Mouse (Mus musculus) adrenal gland, adult 2 months (tissue): Measurements from ENCODE around the gene Tmem132b. TPM values are rescaled to one million over a fixed set of nuclear protein-coding genes. Genes with fewer than 3 reads are reported as not detected.
A peak's percentile ranks its signal among the peaks of the same experiment; 100 is the strongest.

ENCODE experiments used
- DNase-seq: peaks from one replicate; pipeline ENCODE4 v3.0.0; 2021
- polyA plus RNA-seq: library from polyadenylated mRNA; depleted of rRNA; stranded (reverse); fragments of >200 nt; gene quantifications from 2 replicates; pipeline ENCODE4 v1.2.3, GENCODE M21; 2012
- total RNA-seq, 2 experiments: library from RNA; stranded (reverse); gene quantifications; 2 replicates each; pipeline ENCODE4 v1.2.3; 2021

The Tmem132b gene
- total and polyA plus RNA-seq, 3 experiments: 0.26 to 1.7 (median 1.5) TPM

DNA sequence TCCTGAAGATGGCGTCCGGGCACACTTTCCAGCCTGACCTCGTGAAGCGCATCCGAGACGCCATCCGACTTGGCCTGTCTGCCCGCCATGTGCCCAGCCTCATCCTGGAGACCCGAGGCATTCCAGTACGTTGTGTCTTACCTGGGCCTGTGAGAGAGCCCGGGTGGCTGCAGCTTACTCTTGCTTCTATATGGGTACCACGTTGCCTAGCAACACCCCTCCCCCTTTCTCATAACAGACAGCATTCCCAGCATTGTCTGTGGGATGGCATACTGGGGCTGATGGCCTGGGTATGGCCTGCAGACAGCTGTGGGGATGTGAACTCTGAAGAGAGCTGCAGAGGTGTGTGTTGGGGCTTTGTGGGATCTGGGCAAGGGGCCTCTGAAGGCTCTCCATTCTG lies 16.6 kb upstream of the Tmem132b start:
- DNase-seq: no peak

DNA sequence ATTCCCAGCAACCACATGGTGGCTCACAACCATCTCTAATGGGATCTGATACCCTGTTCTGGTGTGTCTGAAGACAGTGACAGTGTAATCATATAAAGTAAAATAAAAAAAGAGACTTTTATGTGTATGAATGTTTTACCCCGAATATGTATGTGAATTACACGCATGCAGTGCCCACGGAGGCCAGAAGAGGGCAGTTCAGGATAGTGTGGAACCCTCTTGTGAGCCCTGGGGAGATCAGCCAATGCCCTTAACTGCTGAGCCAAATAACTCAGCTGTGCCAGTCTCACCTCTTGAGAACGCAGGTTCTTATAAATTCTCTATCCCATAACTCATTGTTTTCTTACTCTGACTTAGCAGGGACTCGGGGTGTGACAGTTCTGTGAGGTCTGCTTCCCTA lies 12.9 kb upstream of the Tmem132b start:
- DNase-seq: no peak

DNA sequence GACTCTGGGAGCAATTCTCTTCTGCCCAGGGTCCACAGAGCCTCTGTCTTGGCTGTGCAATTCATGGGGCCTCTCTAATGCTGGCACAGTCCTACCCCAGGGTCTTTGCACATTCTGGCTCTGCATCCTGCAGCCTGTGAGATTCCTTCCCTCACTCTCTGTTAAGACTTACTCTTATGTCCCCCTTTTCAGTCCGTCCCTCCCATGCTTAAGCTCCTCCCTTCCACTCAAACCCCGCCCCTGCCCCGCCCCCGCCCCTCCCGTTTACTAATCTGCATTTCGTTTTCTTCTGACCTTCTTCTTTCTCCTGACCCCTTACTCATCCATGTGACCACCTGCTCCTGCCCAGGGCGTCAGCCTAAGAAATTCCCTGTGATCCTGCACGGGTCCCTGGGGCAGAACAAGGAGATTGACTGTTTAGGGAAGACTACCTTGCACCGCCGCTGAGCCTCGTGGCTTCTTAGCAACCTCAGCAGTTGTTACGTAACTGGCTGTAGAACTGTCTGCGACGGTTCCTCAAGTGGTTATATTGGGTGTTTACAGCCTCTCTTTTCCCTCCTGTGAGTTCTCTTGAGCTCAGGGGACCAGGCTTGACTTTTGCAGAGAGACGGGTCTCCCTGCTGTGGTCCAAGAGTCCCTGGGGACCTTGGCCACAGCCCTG lies 10.5 kb upstream of the Tmem132b start:
- no peak for DNase-seq

DNA sequence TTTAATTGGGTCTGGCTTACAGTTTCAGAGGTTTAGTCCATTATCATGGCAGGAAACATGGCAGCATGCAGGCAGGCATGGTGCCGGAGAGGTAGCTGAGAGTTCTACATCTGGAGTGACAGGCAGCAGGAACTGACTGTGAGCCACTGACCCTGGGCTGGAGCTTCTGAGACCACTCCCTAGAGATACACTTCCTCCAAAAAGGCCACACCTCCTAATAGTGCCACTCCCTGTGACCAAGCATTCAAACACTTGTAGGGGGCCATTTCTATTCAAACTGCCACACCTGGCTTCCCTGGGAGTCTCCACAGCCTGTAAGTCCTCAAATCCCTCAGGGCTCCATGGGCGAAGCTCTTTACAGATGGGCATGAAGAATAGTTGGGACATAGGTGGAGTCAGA lies 8.2 kb upstream of the Tmem132b start:
- DNase-seq: no peak

DNA sequence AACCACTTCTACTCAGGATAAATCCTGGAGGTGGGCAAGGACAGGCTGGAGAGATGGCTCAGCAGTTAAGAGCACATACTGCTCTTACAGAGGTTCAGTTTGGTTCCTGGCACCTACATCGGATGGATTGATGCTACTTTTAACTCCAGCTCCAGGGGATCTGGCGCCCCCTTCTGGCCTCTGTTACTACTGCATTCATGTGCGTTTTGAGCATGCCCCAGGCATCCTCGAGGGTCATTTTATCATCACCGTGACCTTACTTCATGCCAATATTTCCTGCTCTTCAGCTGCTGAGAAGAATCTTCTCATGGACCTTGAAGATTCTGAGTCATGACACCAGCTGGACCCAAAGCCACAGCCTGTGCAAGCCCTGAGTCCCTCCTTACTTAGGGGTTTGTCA lies 6.1 kb upstream of the Tmem132b start:
- DNase-seq: no peak

DNA sequence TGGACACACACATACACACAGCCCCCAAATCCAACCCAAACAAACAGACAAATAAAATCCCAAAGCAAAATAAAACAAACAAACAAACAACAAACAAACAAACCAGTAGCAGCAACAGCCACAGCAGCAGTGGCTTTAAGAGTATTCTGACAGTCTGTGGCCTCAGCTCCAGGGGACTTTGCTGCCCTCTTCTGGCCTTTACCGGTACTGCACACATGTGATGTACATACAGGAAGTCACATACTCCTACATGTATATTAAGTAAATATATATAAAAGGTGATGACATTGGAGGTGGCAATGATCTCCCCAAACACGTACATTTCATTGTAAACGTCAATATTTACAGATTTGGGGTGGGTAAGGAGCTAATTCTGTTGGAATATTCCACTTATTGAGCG lies 5.1 kb upstream of the Tmem132b start:
- no peak for DNase-seq

DNA sequence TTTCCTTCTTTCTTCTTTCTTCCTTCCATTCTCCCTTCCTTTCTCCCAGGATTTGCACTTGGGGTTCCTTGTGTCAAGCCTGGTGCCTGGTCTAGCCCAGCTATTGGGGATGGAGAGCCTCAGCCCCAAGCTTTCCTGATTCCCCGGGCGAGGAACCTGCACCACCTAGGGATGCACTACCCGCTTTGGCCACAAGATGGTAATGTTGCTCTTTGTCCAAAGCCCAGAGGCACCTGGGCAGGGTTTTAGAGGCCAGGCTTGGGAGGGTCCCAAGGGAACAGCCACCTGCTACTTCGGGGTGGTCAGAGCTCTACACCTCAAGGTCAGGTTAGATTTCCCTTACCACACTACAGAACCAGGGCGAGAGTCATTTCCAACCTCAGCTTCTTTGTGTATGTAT lies 2.5 kb upstream of the Tmem132b start:
- peak; percentile 67 for DNase-seq

DNA sequence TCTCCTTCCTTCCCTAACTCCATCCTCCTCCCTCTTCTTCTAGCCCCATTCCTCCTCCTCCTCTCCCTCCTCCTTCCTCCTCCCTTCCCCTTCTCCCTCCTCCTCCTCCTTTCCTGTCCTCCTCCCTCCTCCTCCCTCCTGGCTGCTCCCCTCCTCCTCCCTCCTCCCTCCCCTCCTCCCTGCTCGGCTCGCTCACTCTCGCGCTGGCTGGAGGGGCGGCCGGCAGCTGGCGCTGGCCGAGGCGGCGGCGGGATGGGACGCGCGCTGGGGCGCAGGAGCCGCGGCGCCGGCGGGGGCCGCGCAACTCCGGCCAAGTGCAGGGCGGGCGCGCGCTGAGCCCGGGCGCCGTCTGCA lies 594 bp downstream of the Tmem132b start:
- no peak for DNase-seq

DNA sequence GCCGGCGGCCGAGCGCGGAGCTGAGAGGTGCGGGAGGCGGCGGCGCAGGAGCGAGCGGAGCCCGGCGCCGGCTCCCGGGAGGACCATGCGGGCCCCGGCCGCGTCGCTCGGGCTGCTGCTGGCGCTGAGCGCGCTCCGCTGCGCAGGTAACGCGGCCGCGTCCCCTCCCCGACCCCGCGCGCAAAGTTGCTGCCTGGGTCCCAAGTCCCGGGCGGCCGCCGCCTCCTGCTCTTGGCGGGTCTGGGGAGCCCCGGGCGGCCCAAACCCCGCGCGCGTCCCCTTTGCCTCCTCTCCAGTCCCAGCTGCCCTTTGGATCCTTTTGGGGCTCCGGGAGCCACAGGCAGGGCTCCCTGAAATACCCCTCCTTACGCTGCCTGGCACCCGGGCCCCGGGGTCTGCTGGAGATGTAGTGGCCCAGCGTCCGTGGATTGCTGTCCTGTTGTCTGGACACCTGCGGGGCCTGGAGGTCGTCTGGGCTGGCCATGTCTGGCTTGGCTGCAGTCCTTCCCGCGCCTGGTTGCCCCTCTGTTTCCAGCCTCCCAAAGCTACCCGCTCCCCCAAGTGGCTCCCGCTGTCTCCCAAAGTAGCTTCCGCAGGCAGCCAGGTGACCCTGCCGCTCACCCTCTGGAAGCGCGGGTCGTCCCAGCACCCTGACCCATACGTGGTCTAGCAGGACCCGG lies 1.1 kb downstream of the Tmem132b start:
- DNase-seq: no peak

DNA sequence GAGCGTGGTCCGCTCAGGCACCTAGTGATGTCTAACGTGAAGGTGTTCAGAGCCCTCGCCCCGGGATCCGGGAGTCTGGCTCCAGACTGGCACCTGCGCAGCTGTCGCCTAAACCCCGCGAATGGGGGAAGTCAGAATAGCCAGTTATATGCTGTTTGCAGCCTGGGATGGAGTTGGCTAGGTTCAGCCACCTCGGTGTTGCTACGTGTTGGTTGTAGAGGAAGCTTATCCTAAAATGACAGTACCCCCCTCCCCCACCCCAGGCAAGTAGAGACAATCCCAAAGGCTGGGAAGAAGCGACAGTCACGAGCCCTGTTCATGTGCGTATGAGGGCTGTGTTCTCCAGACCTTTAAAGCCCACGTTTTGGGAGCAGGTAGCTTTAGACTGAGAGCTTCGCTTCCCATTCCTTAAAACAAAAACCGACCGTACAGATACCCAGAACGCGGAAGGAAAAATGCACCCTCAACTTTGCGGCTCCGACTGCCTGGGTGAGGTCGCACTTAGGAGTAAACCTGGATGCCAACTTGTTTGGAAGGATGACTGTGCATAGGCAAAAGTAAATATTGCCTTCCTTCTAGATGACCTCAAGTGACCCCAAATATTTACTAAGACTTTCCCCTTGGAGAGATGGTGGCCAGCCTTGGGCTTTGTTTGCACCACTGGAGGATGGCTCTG lies 1.8 kb downstream of the Tmem132b start:
- no peak for DNase-seq

DNA sequence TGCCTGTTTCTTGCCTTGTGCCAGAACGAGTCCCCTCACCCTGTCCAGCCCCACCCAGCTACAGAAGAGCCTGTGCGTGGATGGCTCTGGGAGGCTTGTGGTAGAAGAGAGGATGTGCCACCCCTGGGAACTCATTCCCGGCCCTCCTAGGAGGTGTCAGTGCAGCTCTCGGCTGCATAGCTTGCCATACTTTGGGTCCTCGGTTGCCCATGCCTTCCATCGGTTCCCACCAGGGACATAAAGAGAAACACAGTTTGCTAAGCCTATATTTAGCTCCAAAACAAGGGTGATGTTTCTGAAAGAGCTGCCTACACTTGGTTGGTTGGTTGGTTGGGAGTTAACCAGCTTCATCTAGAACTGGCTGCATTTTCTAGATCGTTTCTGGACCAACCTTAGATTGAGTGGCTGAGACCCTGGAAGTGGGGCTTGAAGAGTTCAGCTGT lies 2.6 kb downstream of the Tmem132b start:
- no peak for DNase-seq

DNA sequence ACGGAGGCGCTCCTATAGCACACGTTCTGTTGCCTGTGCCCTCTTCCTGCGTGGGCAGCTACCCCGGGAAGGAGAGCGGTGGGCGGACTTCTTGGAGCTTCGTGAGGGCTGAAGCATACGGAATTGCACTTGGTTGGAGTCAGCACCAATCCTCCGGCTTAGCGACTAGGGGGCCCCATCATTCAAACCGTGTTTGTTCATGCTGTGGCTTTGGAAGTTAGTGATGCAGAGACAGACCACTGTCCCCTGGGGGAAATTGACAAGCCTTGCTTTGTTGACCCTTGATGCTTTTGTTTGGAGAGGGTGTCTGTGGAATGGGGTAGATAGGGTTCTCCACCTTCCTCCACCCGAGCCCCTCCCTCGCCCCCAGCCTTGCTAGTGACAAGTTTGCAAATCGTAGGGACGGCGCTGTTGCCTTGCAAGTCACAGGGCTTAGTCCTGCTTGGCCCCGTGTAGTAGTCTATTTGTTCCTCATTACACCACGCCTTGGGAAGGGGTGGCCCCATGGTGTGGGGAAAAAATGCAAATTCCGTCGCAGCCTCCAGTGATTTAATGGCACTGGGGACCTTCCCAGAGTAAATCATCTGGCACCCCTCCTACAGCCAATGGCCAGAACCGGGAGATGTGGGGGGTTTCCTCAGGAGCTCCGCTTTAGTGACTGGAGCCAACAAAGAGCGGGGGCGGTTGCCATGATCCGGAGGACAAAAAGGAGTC lies 3.2 kb downstream of the Tmem132b start:
- no peak for DNase-seq

DNA sequence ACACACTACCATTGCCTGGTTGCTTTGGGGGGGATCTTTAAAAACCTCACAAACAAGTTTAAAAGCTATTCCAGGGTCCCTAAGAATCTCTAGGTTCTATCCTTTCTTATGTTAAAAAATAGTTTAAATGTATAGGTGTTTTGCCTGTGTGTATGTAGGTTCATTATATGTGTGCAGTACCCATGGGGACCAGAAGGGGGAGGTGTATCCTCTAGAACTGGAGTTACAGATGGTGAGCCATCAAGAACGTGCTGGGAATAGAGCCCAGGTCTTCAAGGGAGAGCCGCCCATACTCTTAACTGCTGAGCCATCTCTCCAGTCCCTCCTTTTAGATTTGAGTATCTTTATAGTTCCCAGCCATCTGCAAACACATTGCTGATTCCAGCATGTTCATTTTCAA lies 13.5 kb downstream of the Tmem132b start:
- no peak for DNase-seq

DNA sequence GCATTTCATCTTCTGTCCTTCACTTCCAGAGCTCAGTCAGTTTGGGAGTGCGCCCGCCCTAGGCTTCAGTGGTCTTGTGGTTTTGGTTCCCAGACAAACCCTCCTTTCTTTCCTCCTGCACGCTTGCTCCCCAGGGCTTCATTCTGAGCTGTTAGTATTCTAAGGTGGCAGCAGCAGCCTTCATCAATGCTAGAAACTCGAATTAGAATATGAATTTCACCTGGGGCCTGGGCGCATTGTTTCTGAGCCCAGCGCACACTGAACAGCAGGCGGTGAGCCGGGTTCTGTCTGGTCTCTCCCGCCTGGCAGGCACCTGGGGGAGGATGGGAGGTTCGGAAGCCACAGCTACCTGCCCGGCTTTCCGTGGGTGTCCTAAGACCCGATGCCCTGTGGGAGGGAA lies 14.7 kb downstream of the Tmem132b start:
- DNase-seq: no peak

DNA sequence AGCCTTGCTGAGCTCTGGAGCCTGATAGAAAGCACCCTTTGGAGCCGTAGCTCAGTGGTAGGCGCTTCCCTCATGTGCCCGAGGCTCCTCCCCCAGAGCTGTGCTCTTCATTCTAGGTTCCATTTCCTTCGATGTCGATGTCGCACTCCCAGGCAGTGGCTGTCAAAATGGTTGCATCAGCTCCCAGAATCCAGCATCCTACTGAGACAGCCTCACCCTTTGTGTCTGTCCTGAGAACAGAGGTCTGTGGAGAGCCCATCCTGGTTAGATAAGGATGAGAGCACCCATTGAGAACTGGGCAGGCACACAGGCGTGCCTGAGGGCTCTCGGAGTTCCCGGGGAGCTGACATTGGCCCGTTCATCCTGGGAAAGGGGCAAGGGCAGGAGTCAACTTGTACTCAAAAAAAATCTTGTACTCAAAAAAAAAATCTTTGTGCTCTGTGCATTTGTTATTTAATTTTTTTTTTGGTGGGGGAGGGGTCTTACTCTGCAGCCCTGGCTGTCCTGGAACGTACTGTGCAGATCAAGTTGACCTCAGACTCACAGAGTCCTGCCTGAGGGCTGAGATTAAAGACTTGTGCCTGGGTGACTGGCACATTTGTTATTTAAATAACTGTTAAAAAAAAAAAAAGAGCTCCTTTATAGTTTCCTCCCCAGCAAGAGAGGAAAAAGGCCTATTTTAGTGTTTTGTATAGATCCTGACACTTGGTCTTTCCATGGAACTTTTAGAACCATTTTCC lies 18.3 kb downstream of the Tmem132b start:
- no peak for DNase-seq

DNA sequence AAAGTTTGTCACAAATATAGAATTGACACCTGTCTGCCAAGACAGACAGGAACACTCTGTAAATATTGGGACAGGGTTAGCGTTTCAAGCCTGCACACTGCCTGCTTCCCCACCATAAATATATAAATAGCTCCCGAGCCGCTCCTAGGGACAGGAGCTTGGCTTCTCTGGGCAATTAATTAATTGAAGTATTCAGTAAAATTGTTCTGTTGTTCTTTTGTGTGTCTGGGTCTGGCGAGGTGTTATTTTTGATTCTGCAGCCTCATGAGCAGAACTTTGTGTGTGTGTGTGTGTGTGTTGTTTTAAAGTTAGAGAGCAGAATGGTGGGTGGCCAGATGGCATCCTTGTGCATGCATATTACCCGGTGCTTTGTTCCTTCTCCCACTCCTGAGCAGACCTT lies 24.2 kb downstream of the Tmem132b start:
- no peak for DNase-seq

DNA sequence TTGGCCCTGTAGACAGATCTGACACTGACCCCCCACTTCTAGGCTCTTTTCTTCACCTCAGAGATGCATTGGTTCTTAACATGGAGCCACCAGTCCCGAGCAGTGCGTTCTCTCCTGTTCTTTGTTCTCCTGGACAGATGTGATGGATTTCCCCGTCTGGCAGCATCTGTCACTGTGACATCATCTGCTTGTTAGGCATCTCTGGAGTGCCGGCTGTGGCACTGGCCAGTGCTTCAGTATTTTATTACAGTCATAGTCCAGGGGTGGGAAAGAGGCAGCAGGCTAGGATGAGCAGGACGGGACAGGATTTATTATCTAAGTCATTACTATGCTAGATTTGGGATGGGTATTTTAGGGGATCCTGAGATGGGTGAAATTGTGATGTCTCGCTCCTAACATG lies 31.9 kb downstream of the Tmem132b start:
- no peak for DNase-seq

DNA sequence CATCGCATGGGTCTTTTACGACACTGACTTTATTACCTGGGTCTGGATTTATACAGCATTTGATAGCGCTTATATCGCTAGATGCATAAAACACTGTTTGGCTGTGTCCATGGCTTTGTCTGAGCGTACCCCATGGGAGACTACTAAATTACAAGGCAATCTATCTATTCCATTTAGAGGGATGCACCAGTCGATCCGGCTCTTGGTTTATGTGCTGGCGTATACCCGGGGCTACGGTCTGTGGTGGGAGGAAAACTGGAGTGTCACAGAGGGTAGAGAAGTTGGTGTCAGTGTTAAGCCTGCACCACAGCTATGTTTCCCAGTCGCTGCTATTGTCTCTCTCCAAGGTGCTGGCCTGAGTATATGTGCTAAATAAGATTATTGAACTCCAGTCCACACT lies 34.2 kb downstream of the Tmem132b start:
- no peak for DNase-seq

DNA sequence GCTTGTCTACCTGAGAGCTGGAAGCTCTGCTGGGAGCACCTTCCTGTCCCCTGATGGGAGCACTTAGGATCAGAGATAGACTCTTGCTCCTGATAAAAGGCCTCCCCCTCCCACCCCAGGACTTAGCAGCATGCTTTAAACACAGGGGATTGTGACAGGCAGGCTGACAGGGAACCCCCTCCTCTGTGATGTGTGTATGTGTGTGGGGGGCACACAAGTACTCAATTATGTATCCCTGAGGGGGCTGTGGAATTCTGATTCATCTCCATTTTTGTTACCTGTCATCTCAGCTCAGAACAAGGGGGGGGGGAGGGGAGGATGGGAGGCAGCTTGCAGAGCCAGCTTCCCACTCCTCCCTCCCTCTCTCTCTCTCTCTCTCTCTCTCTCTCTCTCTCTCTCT lies 36.9 kb downstream of the Tmem132b start:
- no peak for DNase-seq

DNA sequence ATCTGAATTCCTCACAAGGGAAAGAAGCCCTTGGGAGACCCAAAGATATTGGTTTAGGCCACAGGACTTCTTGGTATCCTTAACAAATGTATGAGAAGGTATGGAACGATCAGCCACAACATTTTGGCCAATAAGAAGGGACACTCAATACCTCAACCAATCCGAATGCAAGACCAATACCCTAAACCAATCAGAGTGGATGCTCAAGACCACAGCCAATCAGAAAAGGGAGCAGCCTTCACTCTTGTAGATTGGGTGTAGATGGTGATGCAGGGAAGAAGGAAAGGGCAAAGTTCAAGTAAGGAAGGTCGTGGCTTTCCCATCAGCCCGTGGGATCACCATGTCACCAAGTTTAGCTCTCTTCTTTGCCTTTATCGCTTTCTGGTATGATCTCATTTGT lies 40.4 kb downstream of the Tmem132b start:
- DNase-seq: no peak

DNA sequence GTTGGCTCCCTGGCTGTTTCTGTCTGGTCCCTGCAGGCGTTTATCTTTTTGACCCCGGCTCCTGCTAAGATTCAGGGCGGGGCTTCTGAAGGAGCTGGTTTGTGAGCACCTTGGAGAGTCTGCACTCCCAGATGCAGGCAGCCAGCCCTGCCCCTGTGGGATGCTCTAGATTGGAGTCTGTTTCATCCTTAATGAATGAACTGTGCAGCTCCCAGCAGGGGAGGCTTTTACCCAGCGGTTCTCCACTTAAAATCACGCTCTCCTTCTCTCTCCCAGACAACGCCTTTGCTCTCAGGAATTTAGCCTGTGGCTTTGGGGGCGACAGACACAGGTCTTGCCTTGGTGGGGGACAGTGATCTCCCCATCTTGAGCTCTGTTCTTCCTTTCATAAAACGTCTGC lies 43.3 kb downstream of the Tmem132b start:
- DNase-seq: no peak

DNA sequence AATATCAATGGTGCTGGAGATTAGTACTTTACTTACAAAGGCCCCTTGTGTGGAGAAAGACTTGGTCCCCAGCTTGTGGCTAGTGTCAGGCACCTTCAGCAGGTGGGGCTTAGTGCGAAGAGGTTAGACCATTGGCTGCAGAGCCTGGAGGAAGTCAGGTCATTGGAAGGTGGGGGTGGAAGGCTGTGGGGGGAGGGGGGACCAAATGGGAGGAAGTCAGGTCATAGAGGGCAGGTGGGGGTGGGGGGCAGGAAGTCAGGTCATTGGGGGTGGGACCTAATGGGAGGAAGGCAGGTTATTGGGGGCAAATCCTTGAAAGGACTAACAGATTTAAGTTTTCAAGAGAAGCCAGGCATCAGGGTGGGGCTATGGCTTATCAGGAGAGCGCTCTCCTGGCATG lies 44.3 kb downstream of the Tmem132b start:
- no peak for DNase-seq
